Mouse (Mus musculus) myocyte (in vitro differentiated cells): ENCODE results near the gene Ank. TPM values are rescaled to one million over a fixed set of nuclear protein-coding genes. Genes with fewer than 3 reads are reported as not detected.
"Not testable (repeated sequence)": the region's sequence is repeated elsewhere in the genome, so short reads cannot be mapped to it uniquely, and the experiment has no call there.

ENCODE experiments used
- H3K27me3 ChIP-seq: one replicate; pipeline ENCODE4 v1.6.1; 2011; ENCODE audit not compliant: control insufficient read depth, insufficient read depth, insufficient read length
- H3K36me3 ChIP-seq: one replicate; pipeline ENCODE4 v1.6.1; 2011; ENCODE audit not compliant: control insufficient read depth, insufficient read depth
- H3K4me2 ChIP-seq: one replicate; pipeline ENCODE4 v1.6.1; 2011; ENCODE audit warnings: low read depth, control low read depth
- H3K4me3 ChIP-seq: one replicate; pipeline ENCODE4 v1.5.1; 2011; ENCODE audit warnings: mild to moderate bottlenecking, control low read depth, moderate library complexity
- H3K79me2 ChIP-seq: one replicate; pipeline ENCODE4 v1.6.1; 2011; ENCODE audit not compliant: control insufficient read depth, insufficient read depth
- H3ac ChIP-seq: one replicate; pipeline ENCODE4 v1.6.1; 2011; ENCODE audit not compliant: control insufficient read depth, insufficient read length
- CEBPB ChIP-seq: IDR thresholded peaks from 2 replicates; pipeline ENCODE4 v1.6.1; 2011; ENCODE audit warnings: mild to moderate bottlenecking, moderate library complexity; ENCODE audit not compliant: poor library complexity, insufficient read depth, severe bottlenecking
- E2F4 ChIP-seq: IDR thresholded peaks from one replicate; pipeline ENCODE4 v1.6.1; 2011; ENCODE audit warnings: mild to moderate bottlenecking, control low read depth, moderate library complexity; ENCODE audit not compliant: insufficient read depth
- MAX ChIP-seq: IDR thresholded peaks from one replicate; pipeline ENCODE4 v1.6.1; 2011; ENCODE audit warnings: low read depth, mild to moderate bottlenecking, control low read depth
- MYOD1 ChIP-seq, 3 experiments: IDR thresholded peaks; one replicate each; pipeline ENCODE4 v1.6.1; 2011; ENCODE audit warnings: control low read depth in 2 of 3, low read depth in 2 of 3, mild to moderate bottlenecking in 2 of 3, moderate library complexity in 1 of 3; ENCODE audit not compliant: insufficient read length in 2 of 3, control insufficient read depth in 1 of 3
- MYOG ChIP-seq, 3 experiments: IDR thresholded peaks; one replicate each; pipeline ENCODE4 v1.6.1; 2011; ENCODE audit warnings: control low read depth in 2 of 3, low read depth in 2 of 3, mild to moderate bottlenecking in 2 of 3; ENCODE audit not compliant: insufficient read length in 2 of 3, control insufficient read depth in 1 of 3, insufficient read depth in 1 of 3
- POLR2A ChIP-seq: IDR thresholded peaks from one replicate; pipeline ENCODE4 v1.6.1; 2011; ENCODE audit warnings: low read depth, mild to moderate bottlenecking, control low read depth, moderate library complexity; ENCODE audit not compliant: insufficient read length
- POLR2AphosphoS2 ChIP-seq: IDR thresholded peaks from one replicate; pipeline ENCODE4 v1.6.1; 2011; ENCODE audit warnings: low read depth, control low read depth; ENCODE audit not compliant: insufficient read length
- REST ChIP-seq: IDR thresholded peaks from one replicate; pipeline ENCODE4 v1.6.1; 2011; ENCODE audit warnings: mild to moderate bottlenecking, control low read depth, moderate library complexity; ENCODE audit not compliant: insufficient read depth, insufficient read length
- SRF ChIP-seq: IDR thresholded peaks from one replicate; pipeline ENCODE4 v1.6.1; 2011; ENCODE audit warnings: low read depth; ENCODE audit not compliant: control insufficient read depth, insufficient read length
- TCF12 ChIP-seq: IDR thresholded peaks from one replicate; pipeline ENCODE4 v1.6.1; 2011; ENCODE audit warnings: mild to moderate bottlenecking, control low read depth; ENCODE audit not compliant: poor library complexity, insufficient read depth, severe bottlenecking
- TCF3 ChIP-seq: IDR thresholded peaks from one replicate; pipeline ENCODE4 v1.6.1; 2011; ENCODE audit warnings: low read depth, control low read depth; ENCODE audit not compliant: insufficient read length
- USF1 ChIP-seq: IDR thresholded peaks from one replicate; pipeline ENCODE4 v1.6.1; 2011; ENCODE audit warnings: low read depth, mild to moderate bottlenecking, control low read depth, moderate library complexity
- polyA plus RNA-seq: library from polyadenylated mRNA; unstranded; fragments of >200 nt; fragmentation: generic; extraction: Trizol; gene quantifications from one replicate; pipeline ENCODE4 v1.2.1, GENCODE M21; 2012; ENCODE audit warnings: missing spikeins

Gene Ank
- polyA plus RNA-seq, 1 experiment = 103 TPM

GRCm38 (mm10) chr15:27465391-27466005 lies 979 bp upstream of the Ank start:
- Histone ChIP-seq H3K36me3 (no peaks in the 10 kb centered on the region), H3K4me2 (peak overlapping the region; percentile 88), H3K27me3 (no peaks in the 10 kb centered on the region), H3ac (peak overlapping the region; percentile 65), H3K4me3 (peak overlapping the region; percentile 56), H3K79me2 (peaks cover 36% of the 10 kb centered on the region)
- TF ChIP-seq MYOG (IDR thresholded peaks at IDR 0.05; ENCODE audit: control insufficient read depth in 1 of 3, insufficient read depth in 1 of 3, insufficient read length in 2 of 3, low read depth in 2 of 3) = no peak
- TF ChIP-seq E2F4 = no peak
- TF ChIP-seq CEBPB = no peak
- no peak for TF ChIP-seq POLR2A
- no peak for TF ChIP-seq REST
- no peak for TF ChIP-seq POLR2AphosphoS2
- no peak for TF ChIP-seq SRF
- no peak for TF ChIP-seq MYOD1 (IDR thresholded peaks at IDR 0.05; ENCODE audit: control insufficient read depth in 1 of 3, insufficient read length in 2 of 3, low read depth in 2 of 3)
- TF ChIP-seq MAX = no peak
- no peak for TF ChIP-seq TCF3
- no peak for TF ChIP-seq TCF12
- TF ChIP-seq USF1 = no peak

- Histone ChIP-seq H3K4me3 (peak overlapping the region; percentile 56), H3K27me3 (no peaks in the 10 kb centered on the region), H3ac (peak overlapping the region; percentile 65), H3K79me2 (peaks cover 52% of the 10 kb centered on the region), H3K4me2 (peak overlapping the region; percentile 92), H3K36me3 (peaks cover 5% of the 10 kb centered on the region)
- TF ChIP-seq MYOD1 (IDR thresholded peaks at IDR 0.05; ENCODE audit: control insufficient read depth in 1 of 3, insufficient read length in 2 of 3, low read depth in 2 of 3) (no peak), USF1 (no peak), TCF12 (no peak), TCF3 (no peak), SRF (no peak), POLR2A (no peak), REST (no peak), MYOG (IDR thresholded peaks at IDR 0.05; ENCODE audit: control insufficient read depth in 1 of 3, insufficient read depth in 1 of 3, insufficient read length in 2 of 3, low read depth in 2 of 3) (no peak), POLR2AphosphoS2 (no peak), CEBPB (no peak), E2F4 (no peak), MAX (no peak)
Measured at GRCm38 (mm10) chr15:27467081-27467491, 609 bp downstream of the Ank start.

GRCm38 (mm10) chr15:27467641-27468040 lies 1.2 kb downstream of the Ank start:
- H3K36me3 ChIP-seq = peaks cover 5% of the 10 kb centered on the region
- H3K79me2 ChIP-seq = peaks cover 58% of the 10 kb centered on the region
- TF ChIP-seq MAX (no peak), E2F4 (no peak), SRF (no peak), TCF12 (no peak)
- H3ac ChIP-seq = peak overlapping the region; percentile 65
- H3K4me3 ChIP-seq = peak overlapping the region; percentile 56
- H3K27me3 ChIP-seq = no peaks in the 10 kb centered on the region
- peak overlapping the region; percentile 92 for H3K4me2 ChIP-seq

- peak overlapping the region; percentile 62 for H3K4me2 ChIP-seq
- H3ac ChIP-seq = no peak overlapping the region
- peaks cover 5% of the 10 kb centered on the region for H3K36me3 ChIP-seq
- H3K4me3 ChIP-seq = peak overlapping the region; percentile 56
- no peak for TF ChIP-seq E2F4
- TF ChIP-seq CEBPB = no peak
- no peak for TF ChIP-seq MAX
- TF ChIP-seq MYOD1 (IDR thresholded peaks at IDR 0.05; ENCODE audit: control insufficient read depth in 1 of 3, insufficient read length in 2 of 3, low read depth in 2 of 3) = no peak
- H3K27me3 ChIP-seq = no peaks in the 10 kb centered on the region
- H3K79me2 ChIP-seq = peaks cover 71% of the 10 kb centered on the region
Measured at GRCm38 (mm10) chr15:27468822-27469488, 2.5 kb downstream of the Ank start.

GRCm38 (mm10) chr15:27470346-27470745 lies 3.9 kb downstream of the Ank start:
- not testable (repeated sequence) for H3ac ChIP-seq, H3K4me3 ChIP-seq, H3K36me3 ChIP-seq, H3K27me3 ChIP-seq, H3K4me2 ChIP-seq
- H3K79me2 ChIP-seq = peaks cover 85% of the 10 kb centered on the region
